In genomic region chr19:44562652-44563206, GRCm38 (mm10) we compare ENCODE assay signal across 8 mouse cellular contexts. TPM values are rescaled to one million over a fixed set of nuclear protein-coding genes. Genes with fewer than 3 reads are reported as not detected.
DNase-seq lines count a peak whose midpoint lies in the region; ATAC-seq lines count a peak whose summit lies in the region.

Gene Hif1an, plus strand, starts transcription at chr19:44562850.

- DNase-seq in T-cell, adult 2 months (ENCODE audit: low spot score), result peak; percentile 95
- DNase-seq in cerebellum, postnatal 36 days, result peak; percentile 95 to 98
- peak; percentile 94 to 96 for DNase-seq in frontal cortex, postnatal 36 days (ENCODE audit: low spot score in 2 of 2)
- peak; percentile 95 for DNase-seq in left cerebral cortex, adult 11 months (ENCODE audit: low spot score)
- DNase-seq in lung, postnatal 4 days, result peak; percentile 95 to 96
- DNase-seq in retina, postnatal 7 days (ENCODE audit: low read depth, low spot score), result peak; percentile 95
- peak; percentile 83 for DNase-seq in urinary bladder, adult 2 months (ENCODE audit: low spot score)

- H3K27ac ChIP-seq in hindbrain, embryonic 15.5 days (replicated peaks), result peak within 1 kb of the TSS; percentile 82

- peaks cover 3% of the 10 kb centered on the region; the same call in 1 of the 2 replicates for H3K27me3 ChIP-seq in hindbrain, embryonic 15.5 days

- H3K4me1 ChIP-seq in hindbrain, embryonic 15.5 days (replicated peaks), result peaks cover 27% of the 10 kb centered on the region

- peak within 1 kb of the TSS; percentile 74 for H3K9ac ChIP-seq in hindbrain, embryonic 15.5 days

- ATAC-seq in hindbrain, embryonic 15.5 days (ENCODE audit: low FRiP score, low read depth), result peak; percentile 97

- peak within 1 kb of the TSS; percentile 76 for H3K4me3 ChIP-seq in hindbrain, embryonic 15.5 days

- H3K36me3 ChIP-seq in hindbrain, embryonic 15.5 days, result peaks cover 26% of the 10 kb centered on the region

- WGBS in hindbrain, embryonic 15.5 days, result under 1% methylated on average over 33 of the region's 33 CpGs

- no peaks in the 10 kb centered on the region for H3K9me3 ChIP-seq in hindbrain, embryonic 15.5 days

- H3K4me2 ChIP-seq in hindbrain, embryonic 15.5 days, result peak within 1 kb of the TSS; percentile 80

RNA-seq across cellular contexts. Expression of gene Hif1an, which starts in this region (rescaled TPM):
- 23.6 and 24.8 TPM in 2 replicates for polyA plus RNA-seq in hindbrain, embryonic 15.5 days (2015; fragmentation: Nextera tagmentation; extraction: Ambion mirVana)
- polyA plus RNA-seq in urinary bladder, adult 2 months (2012; rRNA removed), result 17.2 and 18.2 TPM in 2 replicates

Comparison
In these comparisons a context has a peak if more than half of its experiments do, and no peak if none do; other contexts are left out.
1. Peak in every context shown above with its lines: DNase-seq, ATAC-seq, H3K4me3 ChIP-seq and H3K27ac ChIP-seq.